Mouse (Mus musculus) yolk sac, embryonic 10.5 days (tissue): ENCODE results near the gene Sik1.
"Not testable (repeated sequence)": the region's sequence is repeated elsewhere in the genome, so short reads cannot be mapped to it uniquely, and the experiment has no call there.

ENCODE experiments used
- DNase-seq: peaks from one replicate; pipeline ENCODE4 v3.0.0-alpha.2; 2017; ENCODE audit warnings: low spot score

The Sik1 gene

DNA sequence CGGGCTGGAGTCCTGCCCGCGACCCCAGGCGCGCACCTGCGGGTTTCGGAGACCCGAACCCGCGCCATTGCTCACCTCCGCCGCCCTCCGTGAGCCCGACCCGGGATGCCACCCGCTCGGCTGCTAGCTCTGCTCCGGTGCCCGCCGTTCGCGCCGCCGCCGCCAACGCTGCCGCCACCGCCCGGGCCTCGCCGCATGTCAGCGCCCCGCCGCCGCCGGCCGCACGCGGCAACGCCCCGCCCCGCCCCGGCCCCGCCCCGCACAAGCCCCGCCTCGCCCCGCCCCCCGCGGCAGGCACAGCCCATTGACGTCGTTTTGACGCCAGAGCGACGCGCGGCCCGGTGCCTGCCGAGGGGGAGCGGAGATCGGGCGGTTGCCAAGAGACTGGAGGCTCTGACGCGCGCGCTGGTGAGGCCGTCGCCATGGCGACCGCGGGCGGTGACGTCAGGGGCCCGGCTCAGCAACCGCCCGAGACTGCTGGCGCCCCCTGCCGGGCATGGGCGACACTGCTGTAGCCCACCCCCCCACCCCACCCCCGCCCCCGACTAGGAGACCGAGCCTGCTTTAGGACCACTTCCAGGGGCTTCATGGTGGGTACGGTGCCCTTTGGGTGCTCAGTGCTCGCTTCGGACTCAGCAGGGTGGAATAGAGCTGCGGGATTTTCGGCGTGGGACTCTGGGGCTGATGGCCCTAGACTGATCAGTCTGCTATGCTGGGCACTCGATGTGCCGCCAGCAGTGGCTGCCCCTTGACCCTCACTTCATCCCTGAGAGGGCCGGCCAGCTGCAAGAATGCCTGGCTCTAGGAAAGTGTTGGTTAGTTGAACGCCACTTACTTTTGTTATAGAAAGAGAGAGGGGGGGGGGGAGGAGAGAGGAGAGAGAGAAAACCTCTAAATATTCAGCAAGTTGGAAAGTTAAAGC is at the start of gene Sik1:
Gene Sik1, minus strand, starts transcription at position 208 of the 922 bp plus-strand sequence.
- DNase-seq = peak; percentile 96

- DNase-seq = no peak
Measured at GRCm38 (mm10) chr17:31905201-31905790, 49.7 kb upstream of the Sik1 start.

DNA sequence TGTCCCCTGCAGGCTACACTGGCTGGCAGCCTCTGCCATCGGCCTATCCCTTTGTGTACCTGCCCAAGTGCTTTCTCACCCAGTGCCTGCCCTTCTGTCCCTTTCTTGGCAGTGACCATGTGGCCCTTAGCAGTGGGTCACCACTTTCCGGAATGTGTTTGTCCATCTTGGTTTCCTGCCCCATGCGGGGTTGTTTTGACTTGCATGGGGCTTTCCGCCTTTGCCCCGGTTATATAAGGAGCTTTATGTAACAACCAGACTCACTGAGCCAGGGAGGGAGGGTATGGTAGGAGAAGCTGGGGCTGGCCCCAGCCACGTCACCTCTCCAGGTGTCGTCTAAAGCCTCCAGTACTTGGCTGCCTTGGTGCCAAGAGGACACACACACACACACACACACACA is 48.4 kb upstream of the Sik1 start:
- DNase-seq = no peak

DNA sequence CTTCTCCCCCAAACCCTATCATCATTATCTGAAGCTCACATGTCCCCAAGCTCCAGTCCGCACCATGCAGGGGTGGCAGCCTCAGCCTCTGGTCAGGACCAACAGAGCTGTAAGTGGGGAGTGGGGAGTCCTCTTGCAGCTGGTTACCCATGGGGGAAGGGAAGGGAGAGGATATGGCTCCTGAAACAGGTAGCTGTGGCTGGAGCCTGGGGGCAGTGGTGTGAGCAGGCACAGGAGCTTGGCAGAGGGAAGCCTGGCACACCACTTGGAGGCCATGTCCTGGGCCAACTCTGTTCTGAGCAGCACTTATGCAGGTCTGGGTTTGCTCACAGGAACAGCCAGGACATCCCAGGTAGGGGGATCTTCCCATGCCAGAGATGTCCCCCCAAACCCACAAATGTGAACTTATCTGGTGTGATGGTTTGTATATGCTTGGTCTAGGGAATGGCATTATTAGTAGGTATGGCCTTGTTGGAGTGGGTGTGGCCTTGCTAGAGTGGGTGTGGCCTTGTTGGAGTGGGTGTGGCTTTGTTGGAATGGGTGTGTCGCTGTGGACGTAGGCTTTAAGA is 47.1 kb upstream of the Sik1 start:
- DNase-seq = no peak

DNA sequence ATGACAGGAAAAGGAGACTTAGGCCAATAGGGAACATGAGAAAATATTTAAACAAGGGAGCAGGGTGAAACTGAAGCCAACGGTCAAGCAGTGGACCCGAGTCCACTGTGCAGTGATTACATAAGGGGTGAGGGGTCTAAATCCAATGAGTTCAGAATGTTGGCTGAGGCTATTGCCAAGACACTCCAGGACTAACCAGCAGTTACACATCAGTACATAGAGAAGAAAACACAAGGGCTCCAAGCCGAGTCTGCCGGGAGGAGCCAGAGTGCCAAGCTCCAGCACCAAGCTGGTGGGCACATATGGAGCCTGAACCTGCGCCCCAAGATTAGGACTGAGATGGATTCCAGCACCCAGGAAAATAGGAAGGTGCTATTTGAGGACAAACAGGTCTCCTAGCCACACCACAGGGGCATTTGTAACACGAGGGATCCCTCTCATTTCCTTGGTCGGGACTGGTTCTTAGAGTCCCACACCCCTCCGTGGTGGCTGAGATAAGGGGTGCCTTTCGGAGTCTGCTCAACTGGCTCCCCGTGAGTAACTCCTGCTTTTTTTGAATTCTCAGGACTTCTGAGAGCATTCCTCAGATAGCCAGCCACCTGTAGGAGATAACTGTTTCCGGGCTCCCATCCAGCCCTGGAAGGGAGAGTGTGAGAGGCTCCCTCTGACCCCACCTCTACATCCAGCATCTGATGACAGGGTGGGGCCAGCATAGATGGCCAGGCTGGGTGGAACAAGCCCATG is 46.0 kb upstream of the Sik1 start:
- DNase-seq = peak; percentile 73

DNA sequence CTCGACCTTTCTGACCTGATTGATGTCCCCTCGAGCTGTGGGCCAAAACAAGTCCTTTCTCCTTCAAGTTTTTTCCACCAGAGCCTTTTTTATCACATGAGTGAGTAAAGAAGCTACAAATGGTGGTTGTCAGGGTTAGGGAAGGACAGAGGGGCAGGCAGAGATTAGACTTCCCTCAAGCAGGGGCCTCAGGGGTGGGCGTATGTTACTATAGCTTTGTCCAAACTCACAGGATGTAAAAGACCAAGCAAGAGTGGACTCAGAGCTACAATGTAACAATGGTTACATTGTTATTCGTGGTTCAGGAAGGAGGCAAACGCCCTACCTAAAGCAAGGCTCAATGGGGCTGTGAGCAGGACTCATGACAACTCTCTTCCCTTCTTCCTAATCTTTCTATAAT is 43.3 kb upstream of the Sik1 start:
- no peak for DNase-seq

DNA sequence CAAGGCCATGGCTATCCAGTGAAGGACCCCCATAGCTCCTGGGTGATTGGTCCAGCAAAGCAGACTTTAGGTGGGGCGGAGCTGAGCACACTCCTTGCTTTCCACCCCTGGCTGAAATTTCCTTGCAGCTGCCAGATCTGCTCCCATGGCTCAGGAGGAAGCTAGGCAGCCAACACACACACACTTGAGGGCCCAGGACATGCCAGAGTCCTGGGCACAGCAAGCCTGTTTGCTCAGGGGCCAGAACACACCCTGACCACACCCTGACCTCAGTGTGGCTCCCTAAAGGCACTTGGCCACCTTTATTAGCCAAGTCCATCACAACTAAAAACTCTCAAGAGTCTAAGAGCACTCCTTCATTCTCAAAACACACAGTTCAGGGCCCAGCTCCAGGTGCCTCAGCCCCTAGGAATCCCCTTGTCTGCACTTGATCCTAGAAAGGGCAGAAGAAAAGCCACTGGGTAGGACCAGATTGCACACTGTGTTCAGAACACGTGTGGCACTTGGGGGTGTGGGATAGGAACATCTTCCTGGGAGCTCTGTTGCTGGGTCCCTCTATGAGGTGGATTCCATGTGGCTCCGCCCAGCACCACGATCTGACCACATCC is 41.7 kb upstream of the Sik1 start:
- DNase-seq = no peak

- no peak for DNase-seq
Measured at GRCm38 (mm10) chr17:31896751-31897150, 41.1 kb upstream of the Sik1 start.

DNA sequence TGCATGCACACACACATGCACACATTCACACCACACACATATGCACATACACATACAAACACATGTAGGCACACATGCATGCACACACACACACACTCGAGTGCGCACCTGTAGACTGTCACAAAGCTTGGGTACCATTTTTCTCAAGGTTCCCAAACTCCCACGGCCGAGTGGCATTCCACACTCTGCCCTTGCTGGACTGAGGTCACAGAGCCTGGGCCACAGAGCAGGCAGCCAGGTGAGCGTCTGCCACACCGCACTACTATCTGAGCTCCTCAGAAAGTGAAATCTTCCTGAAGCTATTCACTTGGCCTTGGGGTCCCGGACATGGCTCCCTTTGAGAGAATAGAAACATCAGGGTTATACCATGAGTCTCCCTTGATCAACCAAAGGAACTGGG is 40.7 kb upstream of the Sik1 start:
- DNase-seq = no peak

DNA sequence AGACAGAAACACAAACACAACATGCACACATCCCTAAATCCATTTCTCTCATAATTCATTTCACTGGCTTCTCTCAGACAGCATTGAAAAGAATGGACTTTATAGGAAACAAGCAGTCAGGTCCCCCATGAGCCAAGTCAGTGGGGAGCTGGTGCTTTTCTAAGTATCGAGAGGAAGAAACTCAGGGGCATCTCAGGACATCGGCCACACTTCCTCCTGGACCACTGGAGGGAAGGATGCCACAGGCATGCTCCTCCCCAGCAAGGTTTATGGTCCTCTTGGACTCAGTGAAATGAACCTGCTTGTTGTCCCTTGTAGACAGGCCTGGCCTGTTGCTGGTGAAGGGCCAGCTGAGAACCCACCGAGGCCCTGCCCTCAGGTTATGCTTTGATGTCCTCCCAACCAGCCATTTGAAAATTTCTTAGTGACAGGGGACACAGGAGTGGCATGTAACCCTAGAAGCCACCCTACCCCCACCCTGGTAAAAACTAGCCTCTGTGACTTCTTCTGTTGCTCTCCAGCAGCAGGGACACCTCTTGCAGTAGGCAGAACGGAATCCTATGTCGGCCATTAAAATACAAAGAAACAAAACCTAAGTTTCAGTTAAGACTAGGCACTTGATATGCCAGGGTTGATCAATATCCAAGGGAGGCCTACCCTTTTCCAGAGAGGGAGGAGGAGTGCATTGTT is 37.9 kb upstream of the Sik1 start:
- no peak for DNase-seq

GRCm38 (mm10) chr17:31892750-31893149 is 37.1 kb upstream of the Sik1 start:
- DNase-seq = peak; percentile 60

DNA sequence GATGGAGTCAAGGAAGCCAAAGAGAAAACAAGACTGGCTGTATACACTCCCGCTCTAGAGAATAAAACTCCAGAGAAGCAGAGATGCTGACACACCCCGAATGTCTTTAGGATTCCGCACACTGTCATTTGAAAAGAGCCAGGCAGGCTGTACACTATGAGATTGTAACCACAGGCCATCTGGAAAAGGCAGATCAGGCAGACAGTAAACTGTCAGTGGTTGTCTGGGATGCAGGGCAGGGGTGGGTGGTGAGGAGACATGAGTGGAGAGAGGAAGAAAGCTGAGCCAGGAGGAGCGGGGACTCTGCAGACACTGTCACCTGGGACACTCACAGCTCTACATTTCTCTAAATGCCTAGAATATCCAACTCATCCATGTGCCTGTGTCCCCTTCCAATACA is 36.3 kb upstream of the Sik1 start:
- peak; percentile 28 for DNase-seq

GRCm38 (mm10) chr17:31890311-31890951 is 34.8 kb upstream of the Sik1 start:
- DNase-seq = peak; percentile 54

DNA sequence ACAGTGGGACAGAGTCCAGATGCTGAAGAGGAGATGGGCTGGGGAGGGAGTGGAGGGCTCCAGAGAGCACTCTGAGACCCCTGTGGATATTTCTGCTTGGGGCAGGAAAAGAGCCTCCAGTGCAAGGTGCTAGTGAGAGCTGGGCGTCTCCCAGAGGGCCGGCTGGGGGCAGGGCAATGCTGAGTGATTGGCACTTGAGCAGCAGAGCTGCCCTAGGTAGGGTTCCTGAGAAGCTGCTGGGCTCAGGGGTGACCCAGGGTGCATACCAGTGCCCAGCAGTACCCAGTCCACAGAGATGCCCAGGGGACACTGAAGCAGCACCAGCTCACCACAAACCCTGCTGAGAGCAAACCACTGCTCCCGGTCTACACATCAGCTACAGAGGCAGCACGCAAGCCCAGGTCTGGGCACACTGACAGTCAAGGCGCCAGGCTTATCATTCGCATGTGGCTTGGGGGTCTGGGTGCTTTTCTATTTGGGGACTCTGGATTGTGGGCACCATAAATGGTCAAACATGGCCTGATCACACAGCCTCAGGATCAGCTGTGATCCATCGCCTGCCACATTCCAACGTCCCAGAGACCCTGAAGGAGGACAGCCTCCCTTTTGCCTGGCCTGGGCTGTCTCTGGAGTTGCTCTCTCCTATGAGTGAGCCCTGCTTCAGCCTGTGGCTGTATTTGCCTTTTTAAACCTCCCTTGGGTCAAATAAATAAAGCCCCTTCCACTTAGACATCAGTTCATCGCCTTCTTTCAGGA is 34.0 kb upstream of the Sik1 start:
- no peak for DNase-seq

- DNase-seq = no peak
Measured at GRCm38 (mm10) chr17:31888540-31888939, 32.9 kb upstream of the Sik1 start.

DNA sequence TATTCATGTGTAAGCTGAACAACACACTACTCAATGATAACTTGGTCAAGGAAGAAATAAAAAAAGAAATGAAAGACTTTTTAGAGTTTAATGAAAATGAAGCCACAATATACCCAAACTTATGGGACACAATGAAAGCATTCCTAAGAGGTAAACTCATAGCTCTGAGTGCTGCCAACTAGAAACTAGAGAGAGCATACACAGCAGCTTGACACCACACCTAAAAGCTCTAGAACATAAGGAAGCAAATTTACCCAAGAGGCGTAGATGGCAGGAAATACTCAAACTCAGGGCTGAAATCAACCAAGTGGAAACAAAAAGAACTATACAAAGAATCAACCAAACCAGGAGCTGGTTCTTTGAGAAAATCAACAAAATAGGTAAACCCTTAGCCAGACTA is 29.1 kb upstream of the Sik1 start:
- not testable (repeated sequence) for DNase-seq

GRCm38 (mm10) chr17:31879406-31879805 is 23.8 kb upstream of the Sik1 start:
- no peak for DNase-seq

DNA sequence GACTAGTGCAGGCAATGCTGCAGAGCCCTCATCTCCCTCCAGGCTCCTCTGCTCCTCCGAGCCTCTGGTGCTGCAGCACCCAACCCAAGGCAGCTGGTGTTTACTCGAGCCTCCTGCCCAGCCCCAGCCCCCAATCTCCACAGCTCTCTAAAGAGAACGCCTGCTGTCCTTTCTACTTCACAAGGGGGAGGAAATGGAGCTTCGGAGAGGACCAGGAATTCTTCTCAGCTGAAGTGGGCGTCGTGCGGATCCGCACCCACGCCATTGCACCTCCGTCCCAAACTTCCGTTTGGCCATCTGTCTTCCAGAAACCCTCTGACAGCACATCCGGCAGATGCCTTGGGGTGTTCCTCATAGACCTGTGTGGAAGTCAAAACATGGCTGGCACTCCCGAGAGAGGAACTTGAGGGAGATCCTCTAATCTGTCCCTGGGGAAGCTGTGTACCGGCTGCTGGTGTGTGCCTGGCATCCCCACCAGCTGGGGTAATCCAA is 22.1 kb upstream of the Sik1 start:
- DNase-seq = no peak

- DNase-seq = no peak
Measured at GRCm38 (mm10) chr17:31877181-31877581, 21.6 kb upstream of the Sik1 start.

- no peak for DNase-seq
Measured at GRCm38 (mm10) chr17:31876775-31877174, 21.2 kb upstream of the Sik1 start.
